Mouse (Mus musculus) Patski (cell line): ENCODE results near the gene Rgl1. TPM values are rescaled to one million over a fixed set of nuclear protein-coding genes. Genes with fewer than 3 reads are reported as not detected.

Source experiments
- ATAC-seq: fragments of 100-300 bp; one replicate; pipeline ENCODE4 v1.8.0; 2021
- CTCF ChIA-PET: fragments of 350-600 bp; sonication (Branson Sonifier 250); formaldehyde crosslinking; loops from one replicate; lab custom pipeline; 2022; ENCODE audit warnings: inconsistent platforms; lab: Charles Lee
- POLR2A ChIA-PET: fragments of 350-600 bp; sonication (Branson Sonifier 250); formaldehyde crosslinking; loops from one replicate; lab custom pipeline; 2022; ENCODE audit warnings: antibody characterized with exemption, inconsistent platforms; lab: Charles Lee
- DNase-seq: peaks from one replicate; pipeline ENCODE4 v3.0.0-alpha.2; 2011; ENCODE audit warnings: low read depth, low spot score
- H3K27me3 ChIP-seq: fragments of 371-371 bp; one replicate; pipeline ENCODE4 v1.5.1; 2021
- CTCF ChIP-seq: fragments of 100-300 bp; IDR thresholded peaks from one replicate; pipeline ENCODE4 v1.5.1; 2021
- in situ Hi-C: fragments of 300-500 bp; cut with MboI; formaldehyde crosslinking; loops from 3 replicates; pipeline ENCODE4 v1.11.1; 2018; ENCODE audit warnings: low pct_unique_long_range_greater_than_20kb, mixed read lengths
- polyA plus RNA-seq: library from polyadenylated mRNA; unstranded; gene quantifications from one replicate; pipeline ENCODE4 v1.2.3, GENCODE M21; 2021

The Rgl1 gene
- polyA plus RNA-seq, 1 experiment from 2014 or later, result 51.6 TPM

DNA sequence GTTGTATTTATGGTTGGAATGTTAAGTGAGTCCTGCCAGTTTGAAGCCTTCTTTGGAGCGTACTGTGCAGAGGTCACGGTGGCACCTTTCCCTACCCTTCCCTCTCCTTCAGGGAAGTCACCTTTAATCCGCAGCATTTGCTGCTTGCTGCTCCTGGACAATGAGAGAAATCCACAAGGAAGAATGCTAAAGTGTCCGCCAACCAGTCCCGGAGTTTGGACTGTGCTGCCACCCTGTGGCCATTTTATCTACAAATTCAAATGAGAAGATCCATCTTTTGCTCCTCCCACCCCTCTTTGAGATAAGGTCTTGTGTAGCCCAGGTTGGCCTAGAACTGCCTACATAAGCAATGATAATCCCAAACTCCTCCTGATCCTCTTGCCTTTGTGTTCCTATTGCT is 19.7 kb downstream of the Rgl1 start:
- no peak for DNase-seq
- H3K27me3 ChIP-seq, result no peaks in the 10 kb centered on the region
- ATAC-seq, result no peak
- peak; percentile 87 for TF ChIP-seq CTCF
- ChIA-PET CTCF (interaction anchor here (1.1 to 6.0 kb wide), 2 partner anchors 192 to 220 kb away, joined by 3 to 31 read pairs; no protein-coding TSS in a partner anchor), POLR2A (interaction anchor here (0.6 to 1.0 kb wide), 2 partner anchors 196 to 222 kb away, joined by 3 read pairs; no protein-coding TSS in a partner anchor)
- in situ Hi-C loops, result loop anchor here (5.0 to 25.0 kb wide), 2 partner anchors 219 to 959 kb away; no protein-coding TSS in a partner anchor

DNA sequence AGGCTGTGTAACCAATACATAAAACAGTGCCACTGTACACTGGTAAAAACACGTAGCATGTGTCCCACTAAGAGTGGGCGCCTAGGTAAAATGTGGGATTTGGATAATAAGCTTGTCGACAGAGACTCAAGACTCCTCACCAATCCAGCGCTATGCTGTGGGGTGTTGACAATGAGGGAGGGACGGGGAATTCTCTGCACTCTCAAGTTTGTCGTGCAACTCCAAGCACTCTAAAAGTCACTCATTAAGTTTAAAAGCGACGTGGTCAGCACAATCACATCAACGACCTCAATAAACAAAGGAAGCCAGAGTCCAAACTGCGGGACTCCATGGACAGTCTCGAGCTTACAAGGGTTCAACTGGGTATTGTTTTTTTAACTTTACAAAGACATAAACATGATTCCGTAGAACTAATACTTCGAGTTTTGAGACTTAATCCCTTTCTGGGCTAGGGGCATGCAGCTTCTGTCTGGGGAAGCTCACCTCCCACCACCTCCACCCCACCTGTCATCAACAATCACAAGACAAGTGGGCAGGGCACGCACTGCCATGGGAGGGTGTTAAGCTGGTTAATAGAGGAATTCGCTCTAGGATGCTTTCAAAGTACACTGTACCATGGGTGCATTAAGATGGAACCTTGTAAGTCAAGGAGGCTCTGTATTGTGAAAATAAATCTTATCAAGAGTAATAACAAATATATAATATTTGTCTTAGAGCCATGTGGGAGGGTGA is 22.9 kb downstream of the Rgl1 start:
- ATAC-seq (no peak), DNase-seq (no peak)
- POLR2A ChIA-PET, result no interaction called here
- CTCF ChIA-PET, result interaction anchor here (0.8 to 6.0 kb wide), 2 partner anchors 75 to 217 kb away, joined by 4 to 31 read pairs; no protein-coding TSS in a partner anchor
- no peaks in the 10 kb centered on the region for H3K27me3 ChIP-seq
- no peak for TF ChIP-seq CTCF
- in situ Hi-C loops, result loop anchor here (25.0 kb wide), 1 partner anchor 956 kb away; no protein-coding TSS in a partner anchor

GRCm38 (mm10) chr1:152739374-152739773 is 26.8 kb downstream of the Rgl1 start:
- no peak for TF ChIP-seq CTCF
- no peak for DNase-seq
- CTCF ChIA-PET, result no interaction called here
- no peaks in the 10 kb centered on the region for H3K27me3 ChIP-seq
- no peak for ATAC-seq
- in situ Hi-C loops, result loop anchor here (25.0 kb wide), 1 partner anchor 952 kb away; no protein-coding TSS in a partner anchor
- POLR2A ChIA-PET, result no interaction called here

DNA sequence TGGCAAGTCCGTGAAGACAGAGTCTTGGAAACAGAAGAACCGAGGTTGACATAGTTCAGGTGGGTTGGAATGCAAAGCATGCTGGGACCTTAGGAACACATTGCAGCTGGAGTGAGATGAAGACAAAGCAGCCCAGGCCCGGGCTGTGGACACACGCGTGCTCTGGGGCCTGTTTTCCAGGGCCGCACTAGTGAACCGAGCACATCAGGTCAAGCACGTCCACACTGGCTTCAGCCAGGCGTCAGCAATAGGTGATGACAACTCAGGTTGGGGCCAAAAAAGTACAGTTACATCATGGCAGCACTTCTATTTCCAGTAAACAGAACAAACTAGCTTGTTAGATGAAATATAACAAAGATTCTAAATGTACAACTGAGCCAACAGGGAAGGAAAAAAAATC is 27.4 kb downstream of the Rgl1 start:
- H3K27me3 ChIP-seq, result no peaks in the 10 kb centered on the region
- ATAC-seq, result no peak
- POLR2A ChIA-PET, result no interaction called here
- in situ Hi-C loops, result loop anchor here (25.0 kb wide), 1 partner anchor 951 kb away; no protein-coding TSS in a partner anchor
- no peak for TF ChIP-seq CTCF
- CTCF ChIA-PET, result no interaction called here
- DNase-seq, result no peak

GRCm38 (mm10) chr1:152727604-152728236 is 38.4 kb downstream of the Rgl1 start:
- CTCF ChIA-PET, result interaction anchor here (1.6 to 1.9 kb wide), 2 partner anchors 10 to 18 kb away, joined by 4 to 6 read pairs; no protein-coding TSS in a partner anchor
- ATAC-seq (no peak), DNase-seq (no peak)
- POLR2A ChIA-PET, result no interaction called here
- TF ChIP-seq CTCF, result no peak
- no peaks in the 10 kb centered on the region for H3K27me3 ChIP-seq
- in situ Hi-C loops, result loop anchor here (25.0 kb wide), 1 partner anchor 940 kb away; no protein-coding TSS in a partner anchor

- DNase-seq (no peak), ATAC-seq (no peak)
- TF ChIP-seq CTCF, result no peak
- no peaks in the 10 kb centered on the region for H3K27me3 ChIP-seq
- in situ Hi-C loops, result loop anchor here (25.0 kb wide), 1 partner anchor 939 kb away; no protein-coding TSS in a partner anchor
- ChIA-PET POLR2A (no interaction called here), CTCF (interaction anchor here (1.2 to 1.9 kb wide), 2 partner anchors 11 to 17 kb away, joined by 4 to 6 read pairs; no protein-coding TSS in a partner anchor)
These were observed 40.1 kb downstream of the Rgl1 start for GRCm38 (mm10) chr1:152726095-152726494.

DNA sequence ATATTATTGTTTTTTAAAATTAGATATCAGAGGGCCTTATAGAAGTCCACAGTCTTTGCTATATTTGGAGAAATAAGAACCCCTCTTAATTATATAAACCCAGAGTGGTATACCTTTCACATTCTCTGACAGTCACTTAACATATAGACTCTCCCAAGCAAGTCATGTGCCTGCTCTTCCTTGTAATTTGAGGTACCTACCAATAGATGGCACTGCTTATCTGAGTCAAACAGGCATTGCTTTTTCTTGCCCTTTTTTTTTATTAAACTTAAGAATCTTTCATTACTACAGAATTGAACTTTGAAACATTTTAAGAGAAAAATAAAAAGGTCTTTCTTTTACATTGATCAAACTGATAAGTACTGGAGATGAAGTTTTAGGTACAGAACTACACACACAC is 41.9 kb downstream of the Rgl1 start:
- in situ Hi-C loops, result no loop called here
- no peak for DNase-seq
- no peaks in the 10 kb centered on the region for H3K27me3 ChIP-seq
- ATAC-seq, result no peak
- ChIA-PET POLR2A (no interaction called here), CTCF (no interaction called here)
- no peak for TF ChIP-seq CTCF

GRCm38 (mm10) chr1:152721535-152722198 is 44.5 kb downstream of the Rgl1 start:
- H3K27me3 ChIP-seq, result no peaks in the 10 kb centered on the region
- TF ChIP-seq CTCF, result no peak
- ATAC-seq (no peak), DNase-seq (no peak)
- in situ Hi-C loops, result no loop called here
- CTCF ChIA-PET, result interaction anchor here (1.6 kb wide), 1 partner anchor 196 kb away, joined by 5 read pairs; no protein-coding TSS in a partner anchor
- POLR2A ChIA-PET, result no interaction called here

DNA sequence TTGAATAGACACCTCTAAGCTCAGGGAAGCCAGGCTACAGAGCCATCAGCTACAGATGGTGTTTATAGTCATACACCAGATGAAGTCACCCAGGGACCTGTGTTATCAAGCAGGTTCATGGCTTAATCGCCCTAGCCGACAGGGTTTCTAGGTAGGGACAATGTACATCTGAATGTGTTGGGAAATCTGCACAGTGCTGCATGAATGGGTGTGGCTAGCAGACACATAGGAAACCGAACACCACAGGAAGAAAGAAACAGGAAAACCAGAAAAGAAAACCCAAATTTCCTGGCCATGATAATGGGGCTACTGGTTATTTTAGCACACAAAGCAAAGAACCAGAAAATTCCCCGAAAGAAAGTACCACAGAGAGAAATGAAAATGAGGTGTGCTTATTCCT is 45.2 kb downstream of the Rgl1 start:
- no peak for TF ChIP-seq CTCF
- ChIA-PET POLR2A (no interaction called here), CTCF (interaction anchor here (1.6 kb wide), 1 partner anchor 196 kb away, joined by 5 read pairs; no protein-coding TSS in a partner anchor)
- H3K27me3 ChIP-seq, result no peaks in the 10 kb centered on the region
- DNase-seq (no peak), ATAC-seq (no peak)
- in situ Hi-C loops, result no loop called here

DNA sequence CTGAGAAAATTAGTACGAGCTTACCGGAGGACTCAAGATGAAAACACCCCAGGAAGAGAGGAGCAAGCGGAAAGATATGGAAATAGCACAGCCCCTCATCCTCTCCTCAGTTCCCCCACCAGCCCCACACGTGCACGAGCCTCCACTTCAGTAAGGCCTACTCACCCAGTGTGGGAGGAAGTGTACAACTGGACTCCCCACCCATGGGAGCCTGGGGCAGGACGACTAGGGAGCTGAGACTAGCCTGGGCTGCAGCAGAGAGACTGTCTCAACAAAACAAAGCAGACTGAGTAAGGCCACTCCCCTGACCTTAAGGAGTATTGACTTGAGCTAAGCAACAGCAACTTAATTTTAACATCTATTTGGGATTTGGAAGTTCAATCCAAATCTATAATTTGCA is 48.0 kb downstream of the Rgl1 start:
- no peak for DNase-seq
- ChIA-PET CTCF (interaction anchor here (1.3 to 1.8 kb wide), 2 partner anchors 10 to 36 kb away, joined by 4 to 6 read pairs; no protein-coding TSS in a partner anchor), POLR2A (interaction anchor here (1.1 kb wide), 1 partner anchor 177 kb away, joined by 3 read pairs; no protein-coding TSS in a partner anchor)
- no peaks in the 10 kb centered on the region for H3K27me3 ChIP-seq
- in situ Hi-C loops, result no loop called here
- no peak for TF ChIP-seq CTCF
- no peak for ATAC-seq
